Mouse (Mus musculus) embryo, embryonic 10.5 days (tissue): Measurements from ENCODE around the gene Rnase10.
A peak's percentile ranks its signal among the peaks of the same experiment; 100 is the strongest.
"Not testable (repeated sequence)": the region's sequence is repeated elsewhere in the genome, so short reads cannot be mapped to it uniquely, and the experiment has no call there.

Experiments used
- DNase-seq: peaks from one replicate; pipeline ENCODE4 v3.0.0-alpha.2; 2015; ENCODE audit warnings: low spot score

The Rnase10 gene

GRCm38 (mm10) chr14:51007152-51007801 lies at the start of gene Rnase10:
Gene Rnase10 (plus strand): TSS chr14:51007751.
- peak; percentile 28 for DNase-seq

- not testable (repeated sequence) for DNase-seq
These were observed 49.1 kb upstream of the Rnase10 start for GRCm38 (mm10) chr14:50958289-50958995.

- DNase-seq, result no peak
These were observed 39.2 kb upstream of the Rnase10 start for GRCm38 (mm10) chr14:50968216-50968980.

GRCm38 (mm10) chr14:50969041-50969440 lies 38.5 kb upstream of the Rnase10 start:
- no peak for DNase-seq

GRCm38 (mm10) chr14:50969558-50970544 lies 37.7 kb upstream of the Rnase10 start:
- DNase-seq, result peak; percentile 42

- DNase-seq, result no peak
These were observed 36.7 kb upstream of the Rnase10 start for GRCm38 (mm10) chr14:50970822-50971221.

- DNase-seq, result not testable (repeated sequence)
These were observed 34.5 kb upstream of the Rnase10 start for GRCm38 (mm10) chr14:50973054-50973453.

GRCm38 (mm10) chr14:50973700-50974099 lies 33.9 kb upstream of the Rnase10 start:
- DNase-seq, result peak; percentile 18

- DNase-seq, result no peak
These were observed 32.5 kb upstream of the Rnase10 start for GRCm38 (mm10) chr14:50975001-50975400.

- peak; percentile 66 for DNase-seq
These were observed 30.9 kb upstream of the Rnase10 start for GRCm38 (mm10) chr14:50976674-50977073.

GRCm38 (mm10) chr14:50978451-50978850 lies 29.1 kb upstream of the Rnase10 start:
- not testable (repeated sequence) for DNase-seq

GRCm38 (mm10) chr14:50979631-50980030 lies 27.9 kb upstream of the Rnase10 start:
- DNase-seq, result no peak

- DNase-seq, result no peak
These were observed 26.3 kb upstream of the Rnase10 start for GRCm38 (mm10) chr14:50981207-50981606.

GRCm38 (mm10) chr14:50981837-50982236 lies 25.7 kb upstream of the Rnase10 start:
- DNase-seq, result no peak

GRCm38 (mm10) chr14:50987668-50988067 lies 19.9 kb upstream of the Rnase10 start:
- DNase-seq, result no peak

GRCm38 (mm10) chr14:50991037-50991436 lies 16.5 kb upstream of the Rnase10 start:
- DNase-seq, result no peak

GRCm38 (mm10) chr14:50997088-50997487 lies 10.5 kb upstream of the Rnase10 start:
- no peak for DNase-seq

GRCm38 (mm10) chr14:50997999-50998666 lies 9.4 kb upstream of the Rnase10 start:
- DNase-seq, result no peak

- DNase-seq, result no peak
These were observed 563 bp downstream of the Rnase10 start for GRCm38 (mm10) chr14:51007914-51008713.

GRCm38 (mm10) chr14:51008781-51009180 lies 1.2 kb downstream of the Rnase10 start:
- no peak for DNase-seq
